Mouse (Mus musculus) brain, embryonic 14.5 days (tissue): ENCODE measurements around the gene Kcnh5.

Experiments used
- CTCF ChIP-seq: fragments of 200-500 bp; IDR thresholded peaks from 2 replicates; pipeline ENCODE4 v1.5.1; 2012; ENCODE audit warnings: inconsistent platforms, mild to moderate bottlenecking, moderate library complexity, borderline replicate concordance; ENCODE audit not compliant: insufficient read depth, insufficient read length; ENCODE audit errors: extremely low read depth
- POLR2A ChIP-seq: fragments of 200-500 bp; IDR thresholded peaks from 2 replicates; pipeline ENCODE4 v1.6.1; 2012; ENCODE audit warnings: mild to moderate bottlenecking, inconsistent platforms, borderline replicate concordance; ENCODE audit not compliant: poor library complexity, insufficient read depth, insufficient read length, severe bottlenecking; ENCODE audit errors: extremely low read depth

- TF ChIP-seq POLR2A (no peak), CTCF (no peak)
Measured at GRCm38 (mm10) chr12:74850323-74850722, 326.8 kb downstream of the Kcnh5 start.
